Mouse (Mus musculus) kidney, postnatal 0 days (tissue): ENCODE measurements at regions not wholly inside any gene's neighbourhood (a gene's known extent, or its start where the extent isn't known, plus 50 kb on each side); places are given as distances from the start of the nearest gene placed in this dataset.

Source experiments
- ATAC-seq: fragments of 200-750 bp; cut with Nextera tagmentation; replicated peaks from 2 replicates; pipeline ENCODE4 v1.8.0; 2017; ENCODE audit warnings: low read depth, moderate number of reproducible peaks, moderate TSS enrichment, moderate library complexity; ENCODE audit not compliant: low FRiP score
- DNase-seq: peaks from one replicate; pipeline ENCODE4 v3.0.0-alpha.2; 2016; ENCODE audit warnings: low spot score
- H3K27ac ChIP-seq: fragments of 300-500 bp; sonication (generic); 2 replicates; pipeline ENCODE4 v1.5.1; 2014; ENCODE audit warnings: mild to moderate bottlenecking
- H3K27me3 ChIP-seq: fragments of 300-500 bp; sonication (generic); 2 replicates; pipeline ENCODE4 v1.6.1; 2014; ENCODE audit warnings: low read length, mixed read lengths; ENCODE audit not compliant: insufficient read depth
- H3K36me3 ChIP-seq: fragments of 300-500 bp; sonication (generic); 2 replicates; pipeline ENCODE4 v1.6.1; 2014; ENCODE audit warnings: low read length, mixed read lengths; ENCODE audit not compliant: insufficient read depth
- H3K4me1 ChIP-seq: fragments of 300-500 bp; sonication (generic); replicated peaks from 2 replicates; pipeline ENCODE4 v1.6.1; 2014; ENCODE audit warnings: antibody characterized with exemption, low read length, mixed read lengths; ENCODE audit not compliant: insufficient read depth
- H3K4me2 ChIP-seq: fragments of 300-500 bp; sonication (generic); 2 replicates; pipeline ENCODE4 v1.6.1; 2014; ENCODE audit warnings: mild to moderate bottlenecking, low read length, moderate library complexity, mixed read lengths
- H3K4me3 ChIP-seq: fragments of 300-500 bp; sonication (generic); replicated peaks from 2 replicates; pipeline ENCODE4 v1.5.1; 2014; ENCODE audit warnings: low read depth, low read length
- H3K9ac ChIP-seq: fragments of 300-500 bp; sonication (generic); 2 replicates; pipeline ENCODE4 v1.6.1; 2014; ENCODE audit warnings: low read depth, low read length
- H3K9me3 ChIP-seq: fragments of 300-500 bp; sonication (generic); replicated peaks from 2 replicates; pipeline ENCODE4 v1.6.1; 2016; ENCODE audit warnings: low read length, inconsistent platforms, mixed read lengths
- CTCF ChIP-seq: IDR thresholded peaks from 2 replicates; pipeline ENCODE4 v1.5.1; 2016; ENCODE audit warnings: antibody characterized with exemption, low read depth, mild to moderate bottlenecking, moderate library complexity
- WGBS: fragments of 180-500 bp; shearing (Covaris S2); extraction: QIAGEN DNeasy Blood & Tissue Kit; methylation state at CpG from one replicate; pipeline ENCODE4 v1.1.7; 2014; 5-methylcytosine and 5-hydroxymethylcytosine counted together

- H3K4me1 ChIP-seq = peaks cover 34% of the 10 kb centered on the region; the same call in 1 of the 2 replicates
- H3K27ac ChIP-seq = peak overlapping the region; percentile 13; the same call in 1 of the 2 replicates
- ATAC-seq (no peak), DNase-seq (no peak)
- H3K9me3 ChIP-seq = no peaks in the 10 kb centered on the region
- 0 out of 2 replicates have a peak, but pooled peaks cover 3% of the 10 kb centered on the region for H3K27me3 ChIP-seq
- no peak overlapping the region for H3K4me3 ChIP-seq
- no peaks in the 10 kb centered on the region for H3K36me3 ChIP-seq
- WGBS = 76% methylated on average over 11 of the region's 11 CpGs
- no peak overlapping the region for H3K4me2 ChIP-seq
- no peak overlapping the region for H3K9ac ChIP-seq
- TF ChIP-seq CTCF = no peak
Observed at GRCm38 (mm10) chr11:112990751-112991150, 208.7 kb downstream of the Sox9 start.

- no peak for DNase-seq
- Histone ChIP-seq H3K4me3 (no peak overlapping the region), H3K27ac (no peak overlapping the region), H3K9me3 (no peaks in the 10 kb centered on the region), H3K4me2 (no peak overlapping the region), H3K4me1 (peaks cover 34% of the 10 kb centered on the region; the same call in 1 of the 2 replicates), H3K27me3 (0 out of 2 replicates have a peak, but pooled peaks cover 3% of the 10 kb centered on the region), H3K9ac (no peak overlapping the region), H3K36me3 (no peaks in the 10 kb centered on the region)
- TF ChIP-seq CTCF = no peak
- no peak for ATAC-seq
- WGBS = 18% methylated on average over 13 of the region's 13 CpGs
Observed at GRCm38 (mm10) chr11:112991862-112992261, 209.8 kb downstream of the Sox9 start.

- Histone ChIP-seq H3K4me3 (no peak overlapping the region), H3K27me3 (no peaks in the 10 kb centered on the region), H3K4me2 (no peak overlapping the region), H3K27ac (no peak overlapping the region), H3K36me3 (no peaks in the 10 kb centered on the region), H3K4me1 (no peaks in the 10 kb centered on the region), H3K9me3 (no peaks in the 10 kb centered on the region), H3K9ac (no peak overlapping the region)
- TF ChIP-seq CTCF = peak; percentile 24; the same call in 1 of the 2 replicates
- DNase-seq = no peak
- ATAC-seq = no peak
- 38% methylated on average over 5 of the region's 5 CpGs for WGBS
Observed at GRCm38 (mm10) chr11:112998777-112999583, 217.0 kb downstream of the Sox9 start.

- Histone ChIP-seq H3K9me3 (no peaks in the 10 kb centered on the region), H3K4me1 (no peaks in the 10 kb centered on the region), H3K27ac (no peak overlapping the region), H3K4me3 (no peak overlapping the region), H3K36me3 (no peaks in the 10 kb centered on the region), H3K27me3 (no peaks in the 10 kb centered on the region), H3K4me2 (no peak overlapping the region), H3K9ac (no peak overlapping the region)
- ATAC-seq (no peak), DNase-seq (no peak)
- TF ChIP-seq CTCF = no peak
- WGBS = 68% methylated on average over 6 of the region's 6 CpGs
Observed at GRCm38 (mm10) chr11:113001071-113001470, 219.0 kb downstream of the Sox9 start.

- 80% methylated on average over 9 of the region's 9 CpGs for WGBS
- no peak for TF ChIP-seq CTCF
- DNase-seq (no peak), ATAC-seq (no peak)
- H3K4me2 ChIP-seq = no peak overlapping the region
- H3K27me3 ChIP-seq = no peaks in the 10 kb centered on the region
- H3K36me3 ChIP-seq = no peaks in the 10 kb centered on the region
- no peak overlapping the region for H3K27ac ChIP-seq
- no peak overlapping the region for H3K4me3 ChIP-seq
- no peaks in the 10 kb centered on the region for H3K4me1 ChIP-seq
- no peak overlapping the region for H3K9ac ChIP-seq
- H3K9me3 ChIP-seq = no peaks in the 10 kb centered on the region
Observed at GRCm38 (mm10) chr11:113005895-113006294, 223.9 kb downstream of the Sox9 start.

GRCm38 (mm10) chr11:113008521-113008920 is 226.5 kb downstream of the Sox9 start:
- Histone ChIP-seq H3K27ac (no peak overlapping the region), H3K4me2 (no peak overlapping the region), H3K4me1 (no peaks in the 10 kb centered on the region), H3K9ac (no peak overlapping the region), H3K27me3 (no peaks in the 10 kb centered on the region), H3K4me3 (no peak overlapping the region), H3K36me3 (no peaks in the 10 kb centered on the region), H3K9me3 (no peaks in the 10 kb centered on the region)
- no peak for ATAC-seq
- TF ChIP-seq CTCF = no peak
- 65% methylated on average over 4 of the region's 4 CpGs for WGBS
- DNase-seq = no peak
